Mouse (Mus musculus): Measurements from ENCODE around the gene Ncoa1. TPM values are rescaled to one million over a fixed set of nuclear protein-coding genes. Genes with fewer than 3 reads are reported as not detected.
"Not testable (repeated sequence)": the region's sequence is repeated elsewhere in the genome, so short reads cannot be mapped to it uniquely, and the experiment has no call there.

The Ncoa1 gene
- polyA plus RNA-seq, 1 experiment from 2014 or later, result 9.2 TPM

DNA sequence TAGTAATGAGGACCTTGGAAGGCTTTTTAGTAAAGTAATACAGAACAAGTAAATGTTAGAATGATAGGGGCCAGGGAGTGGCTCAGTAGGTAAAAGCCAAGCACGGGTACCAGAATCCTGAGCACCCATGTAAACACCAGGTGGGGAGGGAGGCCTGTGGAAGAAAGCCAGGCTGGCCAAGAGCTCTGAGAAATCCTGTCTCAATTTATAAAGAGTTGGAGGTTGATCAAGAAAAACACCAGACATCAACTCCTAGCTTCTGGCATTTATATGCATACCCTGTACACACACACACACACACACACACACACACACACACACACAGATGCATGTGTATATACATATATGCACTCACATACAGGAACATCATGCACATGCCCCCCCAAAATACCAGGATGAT is 14.6 kb downstream of the Ncoa1 start:
- no peaks in the 10 kb centered on the region for H3K27me3 ChIP-seq (ENCODE audit: control insufficient read depth, insufficient read depth, low read length)
- H3K9ac ChIP-seq (ENCODE audit: low read length), result no peak overlapping the region
- H3K4me1 ChIP-seq (replicated peaks; ENCODE audit: control insufficient read depth, insufficient read depth, low read length), result no peaks in the 10 kb centered on the region
- no peaks in the 10 kb centered on the region for H3K9me3 ChIP-seq (ENCODE audit: control insufficient read depth, low read length)
- DNase-seq (ENCODE audit: low spot score) (no peak), ATAC-seq (replicated peaks; ENCODE audit: low FRiP score) (no peak)
- H3K27ac ChIP-seq (ENCODE audit: low read depth, low read length), result no peak overlapping the region
- no peak overlapping the region for H3K4me3 ChIP-seq (ENCODE audit: low read depth, low read length)
- H3K36me3 ChIP-seq (ENCODE audit: control insufficient read depth, insufficient read depth, low read length), result no peaks in the 10 kb centered on the region
- WGBS, result 85% methylated on average over 1 of the region's 1 CpGs
- H3K4me2 ChIP-seq (ENCODE audit: low read depth, low read length, severe bottlenecking), result no peak overlapping the region

DNA sequence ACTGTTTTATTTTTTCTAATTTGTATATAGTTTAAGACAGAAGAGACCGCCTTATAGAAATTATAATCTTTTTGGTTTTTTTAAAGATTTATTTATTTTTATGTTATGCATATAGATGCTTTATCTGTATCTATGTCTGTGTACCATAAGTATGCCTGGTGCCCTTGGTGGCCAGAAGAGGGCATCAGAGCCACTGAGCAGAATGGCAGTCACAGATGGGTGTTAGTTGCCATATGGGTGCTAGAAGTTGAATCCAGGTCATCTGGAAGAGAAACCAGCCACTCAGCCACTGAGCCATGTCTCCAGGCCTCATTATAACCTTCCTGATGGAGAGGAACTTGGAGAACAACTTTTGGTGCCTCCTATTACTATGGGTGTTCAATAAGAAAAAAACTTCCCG is 16.0 kb downstream of the Ncoa1 start:
- ATAC-seq (replicated peaks; ENCODE audit: low FRiP score), result no peak
- H3K36me3 ChIP-seq (ENCODE audit: control insufficient read depth, insufficient read depth, low read length), result no peaks in the 10 kb centered on the region
- H3K4me2 ChIP-seq (ENCODE audit: low read depth, low read length, severe bottlenecking), result no peak overlapping the region
- H3K27me3 ChIP-seq (ENCODE audit: control insufficient read depth, insufficient read depth, low read length), result no peaks in the 10 kb centered on the region
- no peak overlapping the region for H3K9ac ChIP-seq (ENCODE audit: low read length)
- H3K27ac ChIP-seq (ENCODE audit: low read depth, low read length), result no peak overlapping the region
- H3K4me3 ChIP-seq (ENCODE audit: low read depth, low read length), result no peak overlapping the region
- DNase-seq (ENCODE audit: low spot score), result no peak
- WGBS, result 89% methylated on average over 2 of the region's 2 CpGs
- no peaks in the 10 kb centered on the region for H3K4me1 ChIP-seq (replicated peaks; ENCODE audit: control insufficient read depth, insufficient read depth, low read length)
- no peaks in the 10 kb centered on the region for H3K9me3 ChIP-seq (ENCODE audit: control insufficient read depth, low read length)

DNA sequence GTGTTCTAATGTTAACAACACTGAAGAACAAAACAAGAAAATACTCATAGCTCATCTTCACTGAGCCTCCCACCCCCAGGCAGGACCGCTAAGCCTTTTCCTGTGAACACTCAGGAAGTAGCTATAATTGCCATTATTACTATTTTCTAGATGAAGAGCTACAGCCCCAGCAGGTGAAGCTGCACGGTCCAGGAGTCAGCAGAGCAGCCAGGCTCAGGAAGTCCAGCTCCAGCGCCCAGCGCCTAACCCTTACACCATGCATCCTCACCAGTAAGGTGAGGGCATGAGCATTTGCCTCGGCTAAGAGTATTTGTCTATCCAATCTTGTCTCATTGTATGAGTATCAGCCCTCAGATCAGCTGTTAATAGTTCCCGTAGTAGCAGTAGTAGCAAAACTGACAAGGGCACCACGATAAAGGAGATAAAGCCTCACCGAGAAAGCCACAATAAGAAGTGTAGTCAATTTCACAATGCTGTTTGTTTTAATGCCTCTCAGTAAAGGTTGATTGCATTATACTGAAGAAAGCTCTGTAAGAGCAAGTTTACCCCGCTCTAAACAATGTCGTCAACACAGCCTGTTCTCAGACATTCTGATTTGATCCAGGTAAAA is 21.9 kb downstream of the Ncoa1 start:
- Histone ChIP-seq H3K4me2 (ENCODE audit: low read depth, low read length, severe bottlenecking) (no peak overlapping the region), H3K27ac (ENCODE audit: low read depth, low read length) (no peak overlapping the region), H3K36me3 (ENCODE audit: control insufficient read depth, insufficient read depth, low read length) (no peaks in the 10 kb centered on the region), H3K4me1 (replicated peaks; ENCODE audit: control insufficient read depth, insufficient read depth, low read length) (no peaks in the 10 kb centered on the region), H3K9me3 (ENCODE audit: control insufficient read depth, low read length) (no peaks in the 10 kb centered on the region), H3K9ac (ENCODE audit: low read length) (no peak overlapping the region), H3K27me3 (ENCODE audit: control insufficient read depth, insufficient read depth, low read length) (no peaks in the 10 kb centered on the region), H3K4me3 (ENCODE audit: low read depth, low read length) (no peak overlapping the region)
- no peak for DNase-seq (ENCODE audit: low spot score)
- no peak for ATAC-seq (replicated peaks; ENCODE audit: low FRiP score)
- WGBS, result 86% methylated on average over 10 of the region's 10 CpGs

DNA sequence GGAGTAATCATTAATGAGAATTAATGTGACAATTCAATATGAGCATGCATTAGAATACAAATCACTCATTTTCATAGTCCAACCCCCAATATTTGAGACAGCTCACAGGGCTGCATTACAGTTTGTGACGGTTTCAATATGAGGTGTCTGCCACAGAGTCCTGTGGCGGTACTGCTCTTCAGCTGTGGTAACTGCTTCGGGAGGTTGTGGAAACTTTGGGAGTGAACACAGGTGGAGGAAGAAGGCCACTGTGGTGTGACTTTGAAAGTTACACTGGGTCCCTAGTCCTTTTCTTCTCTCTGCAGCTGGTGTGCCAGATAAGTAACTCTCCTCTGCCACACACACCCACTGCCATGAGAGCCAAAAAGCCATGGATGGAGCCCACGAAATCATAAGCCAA is 22.7 kb downstream of the Ncoa1 start:
- H3K4me2 ChIP-seq (ENCODE audit: low read depth, low read length, severe bottlenecking), result no peak overlapping the region

DNA sequence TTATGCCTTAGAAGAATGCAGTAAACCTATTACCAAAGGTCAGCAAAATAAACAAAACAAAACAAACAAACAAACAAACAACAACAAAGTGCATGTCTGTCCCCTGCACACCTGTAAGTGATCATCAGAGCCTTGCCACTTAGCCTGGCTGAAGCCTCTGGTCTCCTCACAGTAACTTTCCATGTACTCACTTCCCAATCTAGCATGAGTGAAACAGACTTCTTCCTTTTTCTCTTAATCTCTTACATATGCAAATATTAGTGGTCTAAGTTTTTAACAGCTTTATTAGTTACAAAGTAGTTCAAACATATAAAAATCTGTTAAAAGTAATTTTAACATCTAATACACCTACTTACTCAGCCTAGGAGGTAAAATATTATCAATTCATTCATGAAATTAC is 24.7 kb downstream of the Ncoa1 start:
- H3K9ac ChIP-seq (ENCODE audit: low read length), result no peak overlapping the region
- H3K4me3 ChIP-seq (ENCODE audit: low read depth, low read length), result no peak overlapping the region
- no peaks in the 10 kb centered on the region for H3K4me1 ChIP-seq (replicated peaks; ENCODE audit: control insufficient read depth, insufficient read depth, low read length)
- no peaks in the 10 kb centered on the region for H3K27me3 ChIP-seq (ENCODE audit: control insufficient read depth, insufficient read depth, low read length)
- H3K9me3 ChIP-seq (ENCODE audit: control insufficient read depth, low read length), result no peaks in the 10 kb centered on the region
- ATAC-seq (replicated peaks; ENCODE audit: low FRiP score) (no peak), DNase-seq (ENCODE audit: low spot score) (no peak)
- no peak overlapping the region for H3K27ac ChIP-seq (ENCODE audit: low read depth, low read length)
- H3K4me2 ChIP-seq (ENCODE audit: low read depth, low read length, severe bottlenecking), result no peak overlapping the region
- H3K36me3 ChIP-seq (ENCODE audit: control insufficient read depth, insufficient read depth, low read length), result no peaks in the 10 kb centered on the region

More for the DNA sequence above, 22.7 kb downstream of the Ncoa1 start:
- no peaks in the 10 kb centered on the region for H3K27me3 ChIP-seq (ENCODE audit: control insufficient read depth, insufficient read depth, low read length)
- no peak for ATAC-seq (replicated peaks; ENCODE audit: low FRiP score)
- no peak overlapping the region for H3K9ac ChIP-seq (ENCODE audit: low read length)
- no peak for DNase-seq (ENCODE audit: low spot score)
- no peaks in the 10 kb centered on the region for H3K4me1 ChIP-seq (replicated peaks; ENCODE audit: control insufficient read depth, insufficient read depth, low read length)
- H3K27ac ChIP-seq (ENCODE audit: low read depth, low read length), result no peak overlapping the region
- H3K36me3 ChIP-seq (ENCODE audit: control insufficient read depth, insufficient read depth, low read length), result no peaks in the 10 kb centered on the region
- no peaks in the 10 kb centered on the region for H3K9me3 ChIP-seq (ENCODE audit: control insufficient read depth, low read length)
- 89% methylated on average over 4 of the region's 4 CpGs for WGBS
- no peak overlapping the region for H3K4me3 ChIP-seq (ENCODE audit: low read depth, low read length)

DNA sequence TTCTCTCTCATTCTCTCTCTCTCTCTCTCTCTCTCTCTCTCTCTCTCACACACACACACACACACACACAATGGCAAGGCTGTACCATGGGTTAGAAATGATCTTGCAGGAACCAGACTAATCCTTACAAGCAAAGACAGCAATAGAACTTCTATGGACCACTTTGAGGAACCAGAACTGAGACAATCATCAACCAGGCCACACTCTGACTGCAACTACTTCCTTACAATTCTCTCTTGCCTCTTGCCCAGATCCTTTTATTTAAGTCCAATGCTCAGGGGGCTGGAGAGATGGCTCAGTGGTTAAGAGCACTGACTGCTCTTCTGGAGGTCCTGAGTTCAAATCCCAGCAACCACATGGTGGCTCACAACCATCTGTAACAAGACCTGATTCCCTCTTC is 26.5 kb downstream of the Ncoa1 start:
- ATAC-seq (replicated peaks; ENCODE audit: low FRiP score); H3K36me3 ChIP-seq (ENCODE audit: control insufficient read depth, insufficient read depth, low read length); H3K4me2 ChIP-seq (ENCODE audit: low read depth, low read length, severe bottlenecking); H3K27me3 ChIP-seq (ENCODE audit: control insufficient read depth, insufficient read depth, low read length); H3K9ac ChIP-seq (ENCODE audit: low read length); DNase-seq (ENCODE audit: low spot score); H3K4me1 ChIP-seq (replicated peaks; ENCODE audit: control insufficient read depth, insufficient read depth, low read length); H3K9me3 ChIP-seq (ENCODE audit: control insufficient read depth, low read length); H3K27ac ChIP-seq (ENCODE audit: low read depth, low read length); H3K4me3 ChIP-seq (ENCODE audit: low read depth, low read length): not testable (repeated sequence)

DNA sequence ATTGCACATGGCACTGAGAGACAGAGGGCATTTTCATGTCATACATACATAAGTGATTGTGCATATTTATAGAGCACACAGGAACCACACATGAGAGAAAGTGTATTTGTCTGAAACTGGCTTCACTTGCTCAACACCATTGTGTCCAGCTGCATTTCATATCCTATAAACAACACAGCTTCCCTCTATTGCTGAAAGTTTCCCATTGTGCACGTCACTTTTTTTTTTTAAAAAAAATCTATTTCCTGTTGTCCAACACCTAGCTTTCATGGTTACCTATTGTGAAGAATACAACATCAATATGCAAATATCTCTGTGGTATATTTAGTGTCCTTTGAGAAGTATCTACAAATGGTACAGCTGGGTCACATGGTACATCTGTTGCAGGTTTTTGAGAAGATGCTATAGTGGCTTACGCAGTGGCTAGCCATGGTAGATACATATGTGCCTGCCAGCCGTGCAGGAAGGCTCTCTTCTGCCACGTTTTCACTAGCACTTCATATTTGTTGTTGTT is 28.8 kb downstream of the Ncoa1 start:
- Histone ChIP-seq H3K27ac (ENCODE audit: low read depth, low read length) (no peak overlapping the region), H3K9me3 (ENCODE audit: control insufficient read depth, low read length) (no peaks in the 10 kb centered on the region), H3K27me3 (ENCODE audit: control insufficient read depth, insufficient read depth, low read length) (no peaks in the 10 kb centered on the region), H3K4me3 (ENCODE audit: low read depth, low read length) (no peak overlapping the region), H3K9ac (ENCODE audit: low read length) (no peak overlapping the region), H3K4me1 (replicated peaks; ENCODE audit: control insufficient read depth, insufficient read depth, low read length) (no peaks in the 10 kb centered on the region), H3K36me3 (ENCODE audit: control insufficient read depth, insufficient read depth, low read length) (no peaks in the 10 kb centered on the region), H3K4me2 (ENCODE audit: low read depth, low read length, severe bottlenecking) (no peak overlapping the region)
- DNase-seq (ENCODE audit: low spot score) (no peak), ATAC-seq (replicated peaks; ENCODE audit: low FRiP score) (no peak)
- 83% methylated on average over 4 of the region's 4 CpGs for WGBS

DNA sequence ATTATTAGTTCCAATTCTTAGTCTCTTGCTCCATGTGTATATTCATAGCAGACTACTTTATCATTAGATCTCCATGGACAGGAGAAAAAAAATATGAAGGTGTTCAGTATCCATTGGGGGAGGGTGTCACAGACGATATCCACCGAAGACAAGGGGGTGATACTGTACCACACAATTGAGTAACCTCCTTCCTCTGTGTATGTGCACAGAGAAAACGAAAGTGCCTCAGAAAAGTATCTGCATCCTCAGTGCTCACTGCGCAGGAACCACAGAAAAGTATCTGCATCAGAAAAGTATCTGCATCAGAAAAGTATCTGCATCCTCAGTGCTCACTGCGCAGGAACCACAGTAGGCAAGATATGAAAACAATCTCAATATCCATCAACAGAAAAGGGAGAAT is 32.0 kb downstream of the Ncoa1 start:
- no peak overlapping the region for H3K27ac ChIP-seq (ENCODE audit: low read depth, low read length)
- no peaks in the 10 kb centered on the region for H3K9me3 ChIP-seq (ENCODE audit: control insufficient read depth, low read length)
- WGBS, result 89% methylated on average over 5 of the region's 5 CpGs
- H3K9ac ChIP-seq (ENCODE audit: low read length), result no peak overlapping the region
- no peak for DNase-seq (ENCODE audit: low spot score)
- H3K27me3 ChIP-seq (ENCODE audit: control insufficient read depth, insufficient read depth, low read length), result no peaks in the 10 kb centered on the region
- H3K4me3 ChIP-seq (ENCODE audit: low read depth, low read length), result no peak overlapping the region
- ATAC-seq (replicated peaks; ENCODE audit: low FRiP score), result no peak
- H3K36me3 ChIP-seq (ENCODE audit: control insufficient read depth, insufficient read depth, low read length), result no peaks in the 10 kb centered on the region
- no peaks in the 10 kb centered on the region for H3K4me1 ChIP-seq (replicated peaks; ENCODE audit: control insufficient read depth, insufficient read depth, low read length)
- no peak overlapping the region for H3K4me2 ChIP-seq (ENCODE audit: low read depth, low read length, severe bottlenecking)

DNA sequence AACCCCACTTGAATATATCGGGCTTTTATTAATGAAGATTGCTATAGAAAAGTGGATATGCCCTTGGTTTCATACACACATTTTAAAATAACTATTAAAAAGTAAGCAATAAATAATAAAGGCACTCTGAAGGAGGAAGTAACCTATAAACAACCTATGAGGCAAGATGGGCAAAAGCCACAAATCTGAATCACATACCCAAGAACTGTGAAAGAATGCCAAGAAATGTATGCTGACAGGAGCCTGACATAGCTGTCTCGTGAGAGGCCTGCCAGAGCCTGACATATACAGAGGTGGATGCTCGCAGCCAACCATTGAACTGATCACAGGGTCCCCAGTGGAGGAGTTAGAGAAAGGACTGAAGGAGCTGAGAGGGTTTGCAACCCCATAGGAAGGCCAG is 35.5 kb downstream of the Ncoa1 start:
- 79% methylated on average over 3 of the region's 3 CpGs for WGBS

More for the DNA sequence above, 35.5 kb downstream of the Ncoa1 start:
- Histone ChIP-seq H3K36me3 (ENCODE audit: control insufficient read depth, insufficient read depth, low read length) (no peaks in the 10 kb centered on the region), H3K9ac (ENCODE audit: low read length) (no peak overlapping the region), H3K27me3 (ENCODE audit: control insufficient read depth, insufficient read depth, low read length) (no peaks in the 10 kb centered on the region), H3K4me1 (replicated peaks; ENCODE audit: control insufficient read depth, insufficient read depth, low read length) (no peaks in the 10 kb centered on the region), H3K27ac (ENCODE audit: low read depth, low read length) (no peak overlapping the region), H3K9me3 (ENCODE audit: control insufficient read depth, low read length) (no peaks in the 10 kb centered on the region), H3K4me2 (ENCODE audit: low read depth, low read length, severe bottlenecking) (no peak overlapping the region), H3K4me3 (ENCODE audit: low read depth, low read length) (no peak overlapping the region)
- DNase-seq (ENCODE audit: low spot score), result no peak
- ATAC-seq (replicated peaks; ENCODE audit: low FRiP score), result no peak
